Mouse (Mus musculus) left cerebral cortex, adult 18-20 months (tissue): Measurements from ENCODE around the gene Arhgef7. TPM values are rescaled to one million over a fixed set of nuclear protein-coding genes. Genes with fewer than 3 reads are reported as not detected.
A peak's percentile ranks its signal among the peaks of the same experiment; 100 is the strongest.

Experiments used
- DNase-seq, 2 experiments: peaks; one replicate each; pipeline ENCODE4 v3.0.0; 2021 to 2022; ENCODE audit warnings: low spot score in 2 of 2, mixed read lengths in 1 of 2
- total RNA-seq, 2 experiments: library from RNA; stranded (reverse); gene quantifications; 2 replicates each; pipeline ENCODE4 v1.2.3; 2021

Gene Arhgef7
- total RNA-seq, 2 experiments from 2014 or later, result 116 to 119 TPM

DNA sequence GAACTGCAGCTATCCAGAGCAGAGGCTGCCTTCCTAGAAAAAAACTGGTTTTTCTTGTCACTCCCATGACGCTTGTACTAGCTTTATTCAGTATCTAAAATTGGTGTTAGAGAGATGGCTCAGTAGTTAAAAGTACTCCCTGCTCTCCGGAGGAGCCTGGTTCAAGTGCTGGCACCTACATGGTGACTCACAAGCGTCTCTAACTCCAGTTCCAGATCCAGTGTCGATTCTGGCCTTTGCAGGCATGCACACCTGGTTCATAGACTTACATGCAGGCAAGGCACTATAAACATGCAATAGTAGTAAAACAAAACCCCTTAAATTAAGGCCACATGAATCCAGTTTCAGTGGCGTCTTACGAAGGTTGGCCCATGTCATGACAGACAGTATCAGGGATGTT lies 34.0 kb downstream of the Arhgef7 start:
- no peak for DNase-seq

DNA sequence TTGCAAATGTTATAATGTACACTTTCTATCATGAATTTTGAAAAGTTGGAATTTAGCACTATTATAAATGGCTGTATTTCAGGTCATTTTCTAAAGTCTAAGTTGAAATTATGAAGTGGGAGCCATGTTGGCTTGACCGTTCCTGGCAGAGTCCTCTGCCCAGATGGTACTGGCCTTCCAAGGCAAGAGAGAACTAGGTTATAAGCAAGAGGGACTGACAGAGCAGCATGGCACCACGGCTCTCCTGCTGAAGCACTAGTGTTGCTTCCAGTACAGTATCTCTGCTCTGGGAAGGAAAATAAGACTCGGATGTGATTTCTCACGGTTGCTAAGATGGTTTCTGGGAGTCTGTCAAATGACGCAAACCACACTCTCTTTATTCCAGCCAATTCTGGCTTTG lies 34.5 kb downstream of the Arhgef7 start:
- no peak for DNase-seq

DNA sequence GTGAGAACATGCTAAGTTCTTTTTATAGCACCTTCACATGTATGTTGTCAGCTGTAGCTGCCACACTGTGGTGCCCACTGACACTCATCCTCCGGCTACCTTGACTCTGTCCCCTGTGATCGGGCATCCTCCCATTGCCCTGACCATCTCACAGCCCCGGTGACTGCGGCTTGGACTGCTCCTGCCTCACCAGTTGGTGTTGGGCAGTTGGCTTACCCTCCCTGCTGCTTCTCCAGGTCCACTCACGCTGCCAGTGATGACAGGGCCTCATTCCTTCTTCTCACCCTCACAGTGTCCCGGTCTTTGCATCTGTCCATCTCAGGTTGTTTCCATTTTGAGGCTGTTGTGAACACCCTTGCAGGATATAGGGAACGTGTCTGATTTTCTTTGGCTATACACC lies 35.3 kb downstream of the Arhgef7 start:
- no peak for DNase-seq

DNA sequence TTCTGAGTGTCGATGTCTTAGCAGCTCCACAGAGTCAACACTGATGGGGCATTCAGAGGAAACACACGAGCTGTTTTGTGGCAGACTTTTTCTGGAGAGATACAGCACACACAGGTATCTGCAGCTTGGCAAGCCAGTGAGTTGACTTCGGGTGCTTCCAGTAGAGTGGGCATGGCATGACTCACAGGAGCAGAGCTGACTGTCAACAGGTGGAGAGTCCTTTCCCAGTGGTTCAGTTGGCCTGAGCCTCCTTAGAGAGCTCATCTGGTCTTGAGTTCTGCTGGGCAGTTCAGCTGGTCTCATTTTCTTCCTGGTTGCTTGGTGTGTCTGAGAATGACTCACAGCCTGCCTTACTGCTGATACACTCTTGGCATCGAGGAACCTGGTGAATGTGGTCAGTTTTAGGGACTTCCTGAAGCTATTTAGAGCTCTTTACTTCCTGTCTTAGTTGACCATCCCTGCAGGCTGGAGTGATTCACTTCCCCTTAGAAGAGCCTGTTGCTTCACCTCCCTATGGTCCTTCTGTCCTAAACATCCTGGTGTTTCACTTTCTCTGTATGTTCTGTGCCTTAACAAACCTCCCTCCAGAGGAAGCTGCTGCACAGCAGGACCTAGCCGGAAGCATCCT lies 39.8 kb downstream of the Arhgef7 start:
- no peak for DNase-seq

DNA sequence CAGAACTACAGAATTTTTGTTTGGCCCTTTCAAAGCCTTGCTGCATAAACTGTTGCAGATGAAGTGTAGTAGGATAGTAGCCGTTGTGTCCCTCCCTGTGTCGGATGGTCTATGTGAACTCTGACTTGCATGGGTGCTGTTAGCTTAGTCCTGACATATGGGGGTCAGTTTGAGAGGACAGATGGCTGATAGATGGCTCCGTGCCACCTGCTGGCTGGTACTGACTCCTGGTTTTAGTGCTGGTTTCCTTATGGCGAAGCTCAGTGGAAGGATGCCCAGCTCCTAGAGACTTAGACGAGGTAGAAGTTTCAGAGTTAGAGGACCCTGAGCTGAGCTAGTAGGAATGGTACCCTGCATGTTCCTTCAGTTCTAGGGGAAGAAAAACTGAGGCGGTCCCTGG lies 42.5 kb downstream of the Arhgef7 start:
- DNase-seq, result no peak

DNA sequence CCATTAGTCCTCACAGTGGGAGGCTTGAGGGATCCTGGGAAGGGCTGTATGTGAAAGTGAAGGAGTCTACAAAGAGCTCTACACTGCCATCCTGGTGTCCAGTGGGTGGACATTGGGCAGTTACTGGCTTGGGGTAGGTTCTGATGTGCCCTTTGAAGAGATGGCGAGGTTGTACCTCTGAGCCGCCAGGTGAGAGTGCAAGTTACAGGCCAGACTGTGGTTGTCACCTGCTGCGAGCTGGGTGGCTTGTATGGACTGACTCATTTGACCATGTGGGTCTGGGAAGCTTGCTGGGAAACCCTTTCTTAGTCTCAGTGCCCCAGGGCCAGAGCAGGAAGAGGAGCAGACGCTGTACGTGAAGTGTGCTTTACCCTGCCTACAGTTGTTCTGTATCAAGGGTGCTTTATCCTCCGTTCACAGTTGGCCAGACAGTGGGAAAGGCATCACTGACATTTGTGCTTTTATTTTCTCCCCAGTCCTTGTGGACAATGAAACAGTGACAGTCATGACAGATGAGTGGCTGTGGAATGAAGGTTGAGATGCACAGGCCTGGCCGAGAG lies 43.1 kb downstream of the Arhgef7 start:
- no peak for DNase-seq

DNA sequence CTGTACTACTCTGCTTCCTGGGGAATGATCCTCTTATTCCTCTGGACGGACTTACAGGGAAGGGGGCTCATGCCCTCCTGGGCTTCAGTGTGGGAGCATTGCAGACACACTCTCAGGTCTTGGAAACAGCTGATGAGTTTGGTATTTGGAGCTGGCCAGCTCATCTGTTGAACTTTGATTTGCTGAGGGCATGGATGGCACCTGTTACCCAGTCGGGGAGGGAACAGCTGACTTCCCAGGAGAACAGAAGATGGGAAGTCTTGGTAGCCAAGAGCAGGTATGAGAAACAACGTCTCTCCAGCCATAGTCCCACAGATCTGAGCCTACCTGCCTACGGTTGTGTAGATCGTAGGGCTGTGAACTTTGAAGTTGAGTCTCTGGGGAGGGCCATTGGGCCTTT lies 44.1 kb downstream of the Arhgef7 start:
- no peak for DNase-seq

DNA sequence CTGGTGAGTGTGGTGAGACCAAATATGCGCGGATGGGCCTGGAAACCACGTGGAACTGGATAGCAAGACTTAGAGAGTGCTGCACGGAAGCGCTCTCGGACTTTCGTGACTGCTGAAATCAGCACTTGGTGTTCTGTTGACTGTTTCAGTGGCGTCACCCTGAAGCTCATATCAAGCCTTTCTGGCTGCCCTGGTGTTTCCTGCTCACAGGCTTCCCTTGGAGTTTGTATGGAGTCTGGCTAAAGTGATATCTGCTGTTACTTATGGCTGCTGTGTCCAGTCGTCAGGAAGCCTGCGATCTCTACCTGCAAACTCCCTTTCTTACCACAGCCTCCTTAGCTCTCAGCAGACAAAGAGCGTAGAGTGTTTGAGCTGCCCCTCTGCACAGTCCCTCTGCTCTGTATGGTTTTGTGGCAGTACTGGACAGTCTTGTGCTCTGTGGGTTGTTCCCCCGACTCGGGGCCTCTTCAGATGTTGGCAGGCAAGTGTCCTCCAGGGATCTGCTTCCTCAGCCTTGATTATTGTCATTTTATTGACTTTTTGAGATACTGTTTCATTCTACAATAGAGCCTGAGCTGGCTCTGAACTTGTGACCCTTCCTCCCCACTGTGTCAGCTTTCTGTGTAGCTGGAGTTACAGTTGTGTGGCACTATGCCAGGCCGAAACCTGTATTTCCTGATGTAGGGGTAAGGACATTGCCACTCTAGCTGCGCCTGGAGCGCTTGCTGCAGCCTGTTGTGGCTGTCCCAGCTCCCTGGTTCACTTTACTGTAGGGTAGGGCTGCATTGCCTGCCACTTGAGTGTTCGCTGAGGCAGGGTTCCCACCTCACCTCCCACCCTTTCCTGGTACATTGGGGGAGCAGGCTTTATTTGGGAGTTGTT lies 46.9 kb downstream of the Arhgef7 start:
- no peak for DNase-seq

DNA sequence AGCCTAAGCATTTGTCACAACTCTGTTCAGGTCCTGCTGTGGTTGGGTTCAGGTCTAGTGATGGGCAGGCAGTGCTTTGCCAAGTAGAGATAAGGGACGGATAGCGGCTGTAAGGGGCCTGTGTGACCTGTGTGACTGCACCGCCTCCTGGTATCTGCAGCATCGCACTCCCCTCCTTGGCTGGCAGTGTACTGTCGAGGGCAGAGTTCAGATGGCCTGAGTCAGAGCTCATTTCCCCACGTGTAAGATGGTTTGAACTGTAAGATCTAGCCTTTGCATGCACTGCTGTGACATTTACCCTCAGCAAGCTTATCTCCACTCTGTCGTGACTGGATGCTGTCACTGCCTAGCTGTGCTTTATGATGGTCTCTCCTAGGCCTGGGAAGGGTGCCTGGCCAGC lies 48.4 kb downstream of the Arhgef7 start:
- DNase-seq, result no peak

DNA sequence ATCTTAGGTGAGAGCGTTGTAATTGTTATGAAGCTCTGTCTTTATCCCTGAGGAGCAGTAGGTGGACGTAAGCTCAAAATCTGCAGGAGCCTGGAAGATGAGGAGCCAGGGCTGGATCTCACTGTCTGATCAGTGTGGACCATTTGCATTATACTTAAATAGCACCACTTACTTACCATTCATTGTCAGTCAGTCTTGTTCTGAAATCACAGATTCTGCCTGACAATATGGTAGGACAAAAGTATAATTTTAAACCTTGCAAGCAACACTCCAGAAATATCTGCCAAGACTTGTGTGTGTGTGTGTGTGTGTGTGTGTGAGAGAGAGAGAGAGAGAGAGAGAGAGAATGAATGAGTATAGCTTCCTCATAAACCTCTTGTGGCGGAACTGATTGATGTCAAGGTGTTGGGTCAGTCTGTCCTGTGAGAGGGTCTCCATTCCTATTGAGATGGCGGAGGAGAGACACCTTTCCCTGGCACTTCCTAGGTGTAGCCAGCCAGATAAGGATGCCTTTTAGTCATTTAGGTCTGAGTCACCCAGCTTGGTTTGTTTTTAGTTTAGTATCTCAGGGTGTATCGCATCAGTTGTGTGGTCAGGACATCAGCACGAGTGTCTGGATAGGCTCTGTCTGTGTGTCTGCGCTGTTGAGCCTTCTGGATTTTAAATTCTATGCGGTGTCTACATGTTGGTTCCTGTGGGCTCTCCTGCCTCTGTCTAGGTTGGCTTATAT lies 49.1 kb downstream of the Arhgef7 start:
- no peak for DNase-seq

DNA sequence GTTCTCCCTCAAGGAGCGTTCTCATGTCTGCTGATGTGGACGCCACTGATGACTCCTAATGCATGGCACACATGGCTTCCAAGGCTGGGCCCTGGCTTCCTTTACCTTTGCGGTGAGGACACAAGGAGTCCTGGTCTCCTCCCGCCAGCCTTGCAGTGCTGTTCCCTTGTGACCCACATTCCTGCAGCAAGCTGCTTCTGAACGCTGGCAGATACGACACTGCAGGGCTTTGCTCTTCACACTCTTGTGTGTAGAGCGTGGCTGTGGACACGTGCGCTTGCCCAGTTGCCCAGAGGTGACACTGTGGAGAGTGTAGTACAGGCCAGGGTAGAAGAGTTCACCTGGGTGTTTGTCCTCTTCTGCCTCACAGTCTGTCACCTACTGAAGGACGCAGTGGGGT lies 49.7 kb downstream of the Arhgef7 start:
- DNase-seq, result no peak

DNA sequence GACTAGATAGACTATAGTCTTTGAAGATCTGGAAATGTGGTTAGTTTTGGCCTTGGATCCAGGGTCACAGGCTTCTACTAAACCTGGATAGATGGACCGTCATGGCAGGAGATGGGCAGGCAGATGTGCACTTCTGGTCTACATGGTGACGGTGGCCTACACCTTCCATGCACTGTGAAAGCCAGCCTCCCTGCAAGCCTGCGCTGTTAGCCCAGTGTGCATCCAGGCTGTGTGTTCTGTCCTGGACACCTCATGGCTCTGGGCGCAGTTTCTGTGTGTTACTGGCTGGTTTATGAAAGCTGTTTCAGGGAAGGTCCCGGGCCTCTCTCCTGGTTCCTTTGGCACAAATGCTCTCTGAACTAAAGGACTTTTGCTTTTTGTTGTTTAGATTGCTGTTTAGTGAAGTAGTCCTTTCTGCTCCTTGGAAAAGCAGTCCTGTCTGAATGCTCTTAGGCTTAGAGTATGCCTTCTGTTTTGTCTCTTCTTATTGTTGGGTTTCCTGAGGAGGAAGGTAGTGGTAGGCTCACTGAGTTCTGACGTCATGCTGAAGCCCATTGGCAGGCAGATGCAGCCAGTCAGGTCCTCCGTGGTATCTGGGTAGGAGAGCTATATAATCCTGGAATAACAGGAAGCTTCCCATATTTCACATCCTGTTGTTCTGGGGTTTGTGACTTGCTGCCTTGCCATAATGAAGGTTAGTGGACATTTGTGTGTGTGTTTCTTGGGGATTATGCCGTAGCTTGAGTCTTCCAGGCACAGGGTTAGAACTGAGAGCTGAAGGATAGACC lies 51.3 kb downstream of the Arhgef7 start:
- DNase-seq, result no peak

DNA sequence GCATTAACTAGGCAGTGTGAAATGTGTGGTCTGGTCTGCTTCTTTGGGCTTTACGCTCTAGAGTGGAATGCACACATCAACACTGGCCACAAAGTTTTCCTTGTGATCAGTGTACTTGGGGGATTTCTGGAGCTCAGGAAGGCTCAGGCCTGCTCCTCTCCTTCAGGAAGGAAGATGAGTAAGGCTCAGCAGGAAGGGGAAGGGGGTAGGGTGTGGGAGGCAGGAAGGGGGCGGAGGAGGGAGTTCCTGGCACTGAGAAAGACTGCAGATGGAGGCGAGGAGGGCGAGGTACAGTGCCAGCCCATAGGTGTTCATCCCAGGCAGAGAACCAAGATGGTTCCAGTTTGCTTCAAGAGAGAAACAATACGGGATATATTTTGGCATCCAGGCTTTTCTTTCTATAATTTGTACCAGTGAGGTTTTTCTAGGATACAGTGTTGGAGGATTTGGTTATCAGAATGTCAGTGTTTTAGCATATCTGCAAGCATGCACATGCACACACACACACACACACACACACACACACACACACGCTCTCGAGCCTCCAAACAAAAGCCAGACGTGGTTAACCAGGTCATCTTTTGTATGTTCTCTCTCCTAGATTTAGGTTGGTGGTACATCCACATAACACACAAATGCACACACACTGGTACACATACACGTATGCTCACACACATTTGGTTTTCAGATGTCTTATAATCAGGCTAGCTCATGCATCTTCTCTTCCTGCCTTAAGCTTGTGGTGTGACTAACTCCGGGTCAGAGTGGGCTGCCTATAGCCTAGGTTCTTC lies 52.5 kb downstream of the Arhgef7 start:
- DNase-seq, result peak; percentile 42 to 50

DNA sequence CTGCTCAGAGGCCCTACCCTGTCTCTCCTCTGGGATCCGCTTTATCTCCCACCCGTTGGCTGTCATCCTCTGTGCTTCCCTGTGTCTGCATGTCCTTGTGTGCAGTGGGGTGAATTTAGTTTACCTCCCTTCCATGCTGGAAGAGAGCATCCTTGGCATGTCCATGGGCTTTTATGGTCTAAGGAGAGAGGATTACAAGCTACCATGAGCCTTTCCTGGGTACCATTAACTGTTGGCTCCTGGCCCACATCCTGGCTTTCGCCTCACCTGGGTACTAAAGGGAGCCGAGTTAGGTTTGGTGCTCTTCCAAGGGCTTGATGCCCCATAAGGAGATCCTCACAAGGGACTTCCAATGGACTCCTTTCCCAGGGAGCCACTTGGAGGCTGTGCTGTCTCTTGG lies 53.1 kb downstream of the Arhgef7 start:
- DNase-seq, result no peak

DNA sequence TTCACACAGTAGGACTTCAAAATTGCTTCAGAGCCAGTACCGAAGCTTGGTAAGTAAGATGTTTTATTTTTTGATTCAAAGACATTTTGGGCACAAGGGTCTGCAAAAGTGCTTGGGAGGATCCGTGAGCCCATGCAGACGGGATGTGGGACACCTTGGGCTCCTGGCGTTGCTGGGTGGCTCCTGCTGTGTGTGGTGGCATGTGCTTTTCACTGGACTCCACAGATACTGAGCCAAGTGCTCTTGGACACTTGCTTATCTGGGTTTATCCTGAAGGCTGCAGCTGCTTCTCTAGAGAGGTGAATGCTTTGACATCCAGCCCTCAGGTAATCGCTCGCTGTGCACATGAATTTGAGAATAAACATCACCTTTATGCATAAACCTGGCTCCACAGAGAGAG lies 55.1 kb downstream of the Arhgef7 start:
- no peak for DNase-seq

DNA sequence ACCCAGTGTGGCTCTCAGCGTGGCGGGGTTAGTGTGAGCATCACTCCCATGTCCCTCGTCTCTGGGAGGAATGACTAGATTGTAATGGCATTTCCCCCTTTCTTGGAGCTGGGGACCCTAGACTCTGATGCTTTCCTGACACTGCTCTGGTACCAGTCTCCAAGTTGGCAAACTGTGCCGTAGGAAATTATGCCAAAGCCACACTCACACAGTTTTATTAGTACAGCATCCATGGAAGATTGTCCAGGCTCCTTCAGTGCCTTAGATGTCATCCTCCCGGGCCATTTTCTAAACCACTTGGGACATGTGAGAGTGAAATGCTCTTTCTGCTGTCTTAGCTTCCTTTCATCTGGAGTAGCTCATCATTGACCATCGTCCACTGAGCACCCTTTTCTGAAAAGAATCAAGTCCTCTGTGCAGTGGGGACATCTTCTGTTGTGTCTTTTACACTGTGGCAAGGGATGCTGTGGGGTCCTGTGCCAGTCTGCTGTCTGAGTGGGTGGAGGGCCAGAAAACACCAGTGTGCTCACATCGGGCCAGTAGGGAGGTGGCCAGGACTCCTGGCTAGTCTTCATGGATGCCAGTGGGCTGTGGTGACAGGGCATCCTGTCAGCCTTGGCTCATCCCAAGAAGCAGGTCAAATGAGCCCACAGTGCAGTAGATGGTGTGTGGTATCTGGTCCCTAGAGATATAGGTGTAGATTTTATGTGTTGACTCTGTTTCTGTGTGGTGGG lies 56.5 kb downstream of the Arhgef7 start:
- DNase-seq, result no peak

DNA sequence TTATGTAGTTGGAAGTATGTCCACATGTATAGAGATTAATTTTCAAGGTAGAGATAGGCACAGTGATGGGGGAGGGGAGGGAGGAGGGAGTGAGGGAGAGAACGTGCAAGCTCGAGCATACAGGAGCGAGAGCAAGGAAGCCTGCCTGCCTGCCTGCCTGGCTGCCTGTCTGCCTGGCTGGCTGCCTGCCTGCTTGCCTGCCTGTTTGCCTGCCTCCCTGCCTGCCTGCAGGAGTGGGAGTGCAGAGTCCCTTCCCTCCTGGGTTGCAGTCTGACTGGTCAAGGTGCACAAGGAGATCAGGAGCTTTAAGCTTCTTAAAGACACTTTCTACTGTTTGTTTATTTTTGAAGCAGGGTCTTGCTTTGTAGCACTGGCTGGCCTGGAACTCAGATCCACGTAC lies 57.6 kb downstream of the Arhgef7 start:
- no peak for DNase-seq

DNA sequence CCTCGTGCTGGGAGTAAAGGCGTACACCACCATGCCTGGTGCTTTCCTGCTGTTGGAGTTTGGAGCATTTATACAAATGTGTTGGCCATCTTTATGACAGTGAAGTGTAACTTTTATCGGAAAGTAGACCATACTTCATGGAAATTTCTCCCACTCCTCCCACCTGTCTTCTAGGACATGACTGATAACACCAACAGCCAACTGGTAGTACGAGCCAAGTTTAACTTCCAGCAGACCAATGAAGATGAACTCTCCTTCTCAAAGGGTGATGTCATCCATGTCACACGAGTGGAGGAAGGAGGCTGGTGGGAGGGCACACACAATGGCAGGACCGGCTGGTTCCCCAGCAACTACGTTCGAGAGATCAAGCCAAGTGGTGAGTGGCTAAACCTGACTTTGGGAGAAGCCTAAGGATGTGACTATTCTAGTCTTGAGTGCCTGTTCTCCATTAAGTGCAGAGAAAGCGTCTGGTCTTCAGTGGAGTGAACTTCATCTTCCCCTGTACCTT lies 58.1 kb downstream of the Arhgef7 start:
- DNase-seq, result no peak

DNA sequence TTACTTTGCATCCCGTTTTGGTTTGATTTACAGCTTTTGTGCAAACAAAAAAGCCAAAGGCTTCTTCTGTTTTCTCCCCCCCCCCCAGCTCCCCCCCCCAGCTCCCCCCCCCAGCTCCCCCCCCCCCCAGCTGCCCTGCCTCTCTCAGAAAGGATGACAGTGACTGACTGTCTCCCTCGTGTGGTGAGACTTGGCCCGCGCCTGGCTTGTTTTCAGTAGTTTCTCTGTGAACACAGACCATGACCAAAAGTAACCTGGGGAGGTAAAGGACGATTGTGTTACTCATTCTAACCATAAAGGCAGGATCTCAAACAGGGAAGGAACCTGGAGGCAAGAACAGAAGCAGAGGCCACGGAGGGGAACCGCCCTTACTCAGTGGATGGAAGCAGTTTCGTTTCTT lies 60.7 kb downstream of the Arhgef7 start:
- DNase-seq, result no peak
